Mouse (Mus musculus): ENCODE data around the gene Igfals. TPM values are rescaled to one million over a fixed set of nuclear protein-coding genes. Genes with fewer than 3 reads are reported as not detected.

Gene Igfals
- polyA plus RNA-seq, 1 experiment from 2014 or later, result 0.93 TPM

DNA sequence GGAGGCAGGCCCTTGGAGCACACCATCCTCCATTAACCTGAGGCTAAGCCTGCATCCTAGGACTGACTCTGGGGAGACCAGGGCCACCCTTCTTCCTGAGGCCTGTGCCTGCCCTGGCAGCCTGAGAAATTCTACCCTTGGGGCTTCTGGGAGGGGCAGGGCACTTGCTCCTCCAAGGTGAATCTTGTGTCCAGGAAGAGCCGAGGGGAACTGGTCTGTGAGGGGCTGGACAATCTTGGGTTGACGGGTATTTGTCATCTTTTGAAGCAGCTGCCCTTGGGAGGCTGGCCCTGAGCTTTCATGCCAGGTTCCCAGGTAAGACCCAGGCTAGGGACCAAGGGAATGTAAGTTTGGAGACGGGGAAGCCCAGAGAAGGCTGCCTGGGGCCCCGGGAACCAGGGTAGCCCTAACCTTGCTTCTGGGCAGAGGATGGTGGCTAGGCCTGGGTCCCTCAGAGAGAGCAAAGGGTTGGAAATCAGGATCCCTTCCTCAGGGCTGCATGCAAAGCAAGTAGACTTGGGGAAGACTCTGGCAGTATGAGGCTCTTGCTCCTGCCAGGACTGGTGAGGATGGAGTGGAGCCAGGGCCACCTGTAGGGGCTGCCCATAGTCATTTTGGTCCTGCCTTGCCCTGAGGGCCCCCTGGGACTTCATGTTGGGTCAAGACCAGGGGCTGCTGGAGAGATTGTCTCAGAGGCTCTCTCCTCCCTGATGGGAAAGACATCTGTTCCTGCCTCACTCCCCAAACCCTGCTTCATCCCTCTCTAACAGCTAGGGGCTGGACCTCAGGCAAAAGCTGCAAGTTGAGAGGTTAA, 32.5 kb downstream of the Igfals start:
- Histone ChIP-seq H3K9me3 (ENCODE audit: low read depth, low read length) (no peaks in the 10 kb centered on the region), H3K27ac (ENCODE audit: low read depth) (no peak overlapping the region), H3K27me3 (ENCODE audit: insufficient read depth, low read length) (no peaks in the 10 kb centered on the region), H3K4me3 (ENCODE audit: low read depth, low read length) (peak overlapping the region; percentile 90; the same call in 1 of the 2 replicates), H3K36me3 (ENCODE audit: insufficient read depth) (peaks cover 70% of the 10 kb centered on the region), H3K9ac (no peak overlapping the region), H3K4me2 (no peak overlapping the region), H3K4me1 (ENCODE audit: insufficient read depth) (peaks cover 4% of the 10 kb centered on the region)
- WGBS, result 71% methylated on average over 4 of the region's 4 CpGs
- DNase-seq (no peak), ATAC-seq (ENCODE audit: insufficient read depth) (no peak)
- TF ChIP-seq CTCF (IDR thresholded peaks at IDR 0.05; ENCODE audit: low read depth), result no peak

DNA sequence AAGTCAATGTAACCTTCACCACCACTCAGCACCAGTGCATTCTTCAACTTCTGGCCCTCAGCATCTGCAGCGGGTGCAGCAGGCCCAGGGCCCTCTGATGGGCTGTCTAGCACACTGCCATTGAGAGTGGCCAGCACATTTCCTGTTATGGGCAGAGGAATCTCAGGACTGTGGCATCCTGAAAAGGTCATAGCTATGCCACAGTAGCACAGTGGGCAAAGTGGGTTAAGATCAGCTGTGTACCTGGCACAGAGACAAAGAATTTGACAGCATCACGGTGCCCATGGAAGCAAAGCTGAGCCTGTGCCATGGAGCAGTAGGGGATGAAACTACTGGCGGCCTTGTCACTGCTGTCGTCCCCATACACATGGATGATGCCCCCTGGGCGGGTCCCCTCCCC, 33.4 kb downstream of the Igfals start:
- Histone ChIP-seq H3K4me2 (no peak overlapping the region), H3K36me3 (ENCODE audit: insufficient read depth) (peaks cover 73% of the 10 kb centered on the region), H3K27me3 (ENCODE audit: insufficient read depth, low read length) (no peaks in the 10 kb centered on the region), H3K4me3 (ENCODE audit: low read depth, low read length) (no peak overlapping the region), H3K27ac (ENCODE audit: low read depth) (no peak overlapping the region), H3K9ac (no peak overlapping the region), H3K4me1 (ENCODE audit: insufficient read depth) (peaks cover under 1% of the 10 kb centered on the region), H3K9me3 (ENCODE audit: low read depth, low read length) (no peaks in the 10 kb centered on the region)
- no peak for DNase-seq
- 80% methylated on average over 5 of the region's 5 CpGs for WGBS
- no peak for ATAC-seq (ENCODE audit: insufficient read depth)
- TF ChIP-seq CTCF (IDR thresholded peaks at IDR 0.05; ENCODE audit: low read depth), result no peak

DNA sequence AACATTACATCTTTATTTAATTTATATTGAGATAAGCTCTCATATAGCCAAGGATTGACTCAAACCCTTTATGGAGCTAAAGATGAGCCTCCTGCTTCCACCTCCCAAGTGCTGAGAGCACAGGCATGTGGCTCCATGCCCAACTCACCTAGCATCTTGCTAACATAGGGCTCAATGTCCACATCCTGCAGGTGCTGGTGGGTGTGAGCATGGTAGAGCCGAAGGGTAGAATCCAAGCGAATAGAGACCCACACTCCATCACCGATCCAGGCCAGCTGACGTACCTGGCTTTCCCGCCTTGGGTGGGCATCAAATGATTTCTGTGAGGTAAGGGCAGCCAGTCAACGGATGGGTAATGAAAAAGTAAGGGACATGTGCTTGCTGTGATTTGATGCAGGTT, 34.2 kb downstream of the Igfals start:
- H3K27ac ChIP-seq (ENCODE audit: low read depth), result no peak overlapping the region
- no peaks in the 10 kb centered on the region; the same call in 1 of the 2 replicates for H3K4me1 ChIP-seq (ENCODE audit: insufficient read depth)
- no peak overlapping the region for H3K4me3 ChIP-seq (ENCODE audit: low read depth, low read length)
- WGBS, result 85% methylated on average over 6 of the region's 6 CpGs
- H3K27me3 ChIP-seq (ENCODE audit: insufficient read depth, low read length), result no peaks in the 10 kb centered on the region
- TF ChIP-seq CTCF (IDR thresholded peaks at IDR 0.05; ENCODE audit: low read depth), result no peak
- no peak overlapping the region for H3K4me2 ChIP-seq
- ATAC-seq (ENCODE audit: insufficient read depth) (no peak), DNase-seq (no peak)
- no peaks in the 10 kb centered on the region for H3K9me3 ChIP-seq (ENCODE audit: low read depth, low read length)
- H3K9ac ChIP-seq, result no peak overlapping the region
- H3K36me3 ChIP-seq (ENCODE audit: insufficient read depth), result peaks cover 81% of the 10 kb centered on the region

DNA sequence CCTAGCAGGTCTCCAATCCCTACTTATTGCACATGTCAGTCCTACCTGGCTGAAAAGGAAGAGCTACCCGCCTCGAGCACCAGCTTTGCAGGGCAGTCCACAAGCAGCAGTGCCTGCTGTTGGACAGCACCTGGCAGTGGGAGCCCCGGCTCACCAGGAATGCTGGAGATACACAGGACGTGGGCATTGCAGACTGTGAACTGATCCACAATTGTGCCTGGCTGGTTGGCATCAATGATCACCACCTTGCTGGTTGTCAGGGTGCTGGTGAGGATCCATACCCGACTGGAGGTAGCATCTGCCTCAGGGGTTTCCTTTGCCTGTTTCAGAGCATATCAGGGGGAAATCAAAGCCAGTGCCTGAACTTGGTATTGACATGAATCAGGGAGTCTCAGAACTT, 36.3 kb downstream of the Igfals start:
- TF ChIP-seq CTCF (IDR thresholded peaks at IDR 0.05; ENCODE audit: low read depth), result no peak
- Histone ChIP-seq H3K27me3 (ENCODE audit: insufficient read depth, low read length) (no peaks in the 10 kb centered on the region), H3K9me3 (ENCODE audit: low read depth, low read length) (no peaks in the 10 kb centered on the region), H3K4me1 (ENCODE audit: insufficient read depth) (no peaks in the 10 kb centered on the region), H3K4me3 (ENCODE audit: low read depth, low read length) (no peak overlapping the region), H3K36me3 (ENCODE audit: insufficient read depth) (peaks cover 100% of the 10 kb centered on the region), H3K4me2 (no peak overlapping the region), H3K9ac (no peak overlapping the region), H3K27ac (ENCODE audit: low read depth) (no peak overlapping the region)
- WGBS, result 89% methylated on average over 5 of the region's 5 CpGs
- DNase-seq (no peak), ATAC-seq (ENCODE audit: insufficient read depth) (no peak)

DNA sequence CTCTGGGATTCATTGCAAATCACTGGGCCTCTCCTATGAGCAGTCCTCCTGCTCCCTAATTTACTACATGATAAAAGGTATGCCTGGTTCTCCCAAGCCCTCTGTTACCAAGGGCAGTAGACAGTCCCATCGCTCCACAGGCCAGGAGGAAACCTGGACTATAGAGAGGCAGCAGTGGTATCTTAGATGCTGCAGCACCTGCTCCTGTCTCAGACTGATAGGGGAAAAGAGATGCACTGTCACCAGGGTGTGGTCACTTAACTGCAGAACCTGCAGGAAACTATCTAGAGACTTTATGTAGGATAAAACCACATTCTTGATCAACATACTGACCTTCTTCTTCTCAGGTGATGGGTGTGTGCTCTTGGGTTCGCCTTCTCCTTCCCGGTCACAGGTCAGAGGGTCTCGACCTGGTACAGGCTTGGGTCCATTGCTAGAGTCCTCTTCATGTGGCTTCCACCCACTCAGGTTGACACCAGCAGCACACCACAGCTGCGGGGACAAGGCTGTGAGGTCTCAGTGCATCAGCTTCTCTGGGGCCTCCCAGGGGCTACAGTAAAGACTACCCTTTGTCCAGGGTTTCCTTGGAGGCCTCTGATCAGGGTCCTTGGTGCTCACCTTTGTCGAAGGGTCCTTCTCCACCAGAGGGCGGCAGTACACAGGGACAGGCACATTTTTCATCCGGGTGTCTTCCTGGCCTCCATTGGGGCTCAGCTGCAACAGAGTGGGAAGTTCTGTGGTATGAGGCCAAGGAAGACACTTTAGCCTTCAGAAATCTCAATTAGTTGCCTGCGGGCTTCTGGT, 37.1 kb downstream of the Igfals start:
- peak; percentile 56 for TF ChIP-seq CTCF (IDR thresholded peaks at IDR 0.05; ENCODE audit: low read depth)

DNA sequence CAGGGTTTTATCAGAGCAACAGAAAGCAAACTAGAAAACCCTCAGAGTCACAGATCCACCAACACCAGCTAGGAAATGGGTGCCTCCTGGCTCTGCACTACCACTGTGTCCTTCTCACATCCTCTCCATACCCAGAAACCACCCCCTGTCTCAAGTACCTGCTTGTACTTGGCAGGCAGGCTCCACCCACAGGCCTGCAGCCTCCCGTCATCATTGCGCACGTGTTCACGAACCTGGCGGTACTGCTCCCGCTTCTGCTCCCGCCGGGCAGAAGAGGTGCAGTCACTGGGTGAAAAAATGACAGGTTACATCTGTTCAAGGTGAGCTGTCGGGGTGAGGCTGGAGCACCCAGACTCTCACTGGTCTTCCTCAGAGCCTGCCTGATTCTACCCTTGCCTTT, 38.0 kb downstream of the Igfals start:
- no peaks in the 10 kb centered on the region for H3K27me3 ChIP-seq (ENCODE audit: insufficient read depth, low read length)
- H3K4me1 ChIP-seq (ENCODE audit: insufficient read depth), result no peaks in the 10 kb centered on the region
- no peak overlapping the region for H3K4me2 ChIP-seq
- H3K36me3 ChIP-seq (ENCODE audit: insufficient read depth), result peaks cover 100% of the 10 kb centered on the region
- no peak overlapping the region for H3K4me3 ChIP-seq (ENCODE audit: low read depth, low read length)
- H3K27ac ChIP-seq (ENCODE audit: low read depth), result no peak overlapping the region; the same call in 1 of the 2 replicates
- TF ChIP-seq CTCF (IDR thresholded peaks at IDR 0.05; ENCODE audit: low read depth), result no peak
- ATAC-seq (ENCODE audit: insufficient read depth) (no peak), DNase-seq (no peak)
- WGBS, result 82% methylated on average over 9 of the region's 9 CpGs
- H3K9ac ChIP-seq, result no peak overlapping the region
- H3K9me3 ChIP-seq (ENCODE audit: low read depth, low read length), result no peaks in the 10 kb centered on the region

More for the DNA sequence above, 37.1 kb downstream of the Igfals start:
- Histone ChIP-seq H3K9me3 (ENCODE audit: low read depth, low read length) (no peaks in the 10 kb centered on the region), H3K36me3 (ENCODE audit: insufficient read depth) (peaks cover 100% of the 10 kb centered on the region), H3K27ac (ENCODE audit: low read depth) (no peak overlapping the region; the same call in 1 of the 2 replicates), H3K27me3 (ENCODE audit: insufficient read depth, low read length) (no peaks in the 10 kb centered on the region), H3K4me3 (ENCODE audit: low read depth, low read length) (no peak overlapping the region), H3K4me1 (ENCODE audit: insufficient read depth) (no peaks in the 10 kb centered on the region), H3K4me2 (no peak overlapping the region; the same call in 1 of the 2 replicates), H3K9ac (no peak overlapping the region)
- no peak for ATAC-seq (ENCODE audit: insufficient read depth)
- 68% methylated on average over 9 of the region's 9 CpGs for WGBS
- no peak for DNase-seq

DNA sequence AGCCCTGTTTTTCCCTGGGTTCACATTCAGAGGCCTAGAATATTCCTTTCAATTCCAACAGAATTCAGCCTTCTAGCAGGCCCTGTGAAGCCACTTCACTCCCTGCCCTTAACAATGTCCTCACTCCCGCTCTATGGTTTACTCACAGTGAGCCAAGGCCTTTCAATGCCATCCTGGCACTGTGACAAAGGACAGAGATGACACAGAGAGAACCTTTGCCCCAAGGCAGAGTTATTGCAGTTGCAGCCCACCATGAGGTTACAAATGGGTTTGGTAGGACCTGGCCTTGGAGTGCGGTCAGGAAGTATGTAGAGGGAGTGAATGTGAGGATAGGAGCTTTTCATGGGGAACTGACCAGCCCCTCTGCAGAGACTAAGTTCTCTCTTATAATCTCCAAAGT, 41.8 kb downstream of the Igfals start:
- no peak for TF ChIP-seq CTCF (IDR thresholded peaks at IDR 0.05; ENCODE audit: low read depth)
- Histone ChIP-seq H3K27me3 (ENCODE audit: insufficient read depth, low read length) (no peaks in the 10 kb centered on the region), H3K9me3 (ENCODE audit: low read depth, low read length) (no peaks in the 10 kb centered on the region), H3K4me1 (ENCODE audit: insufficient read depth) (no peaks in the 10 kb centered on the region), H3K27ac (ENCODE audit: low read depth) (no peak overlapping the region), H3K4me3 (ENCODE audit: low read depth, low read length) (no peak overlapping the region), H3K36me3 (ENCODE audit: insufficient read depth) (peaks cover 99% of the 10 kb centered on the region), H3K4me2 (no peak overlapping the region), H3K9ac (no peak overlapping the region)
- DNase-seq, result no peak
- WGBS, result 92% methylated on average over 2 of the region's 2 CpGs
- no peak for ATAC-seq (ENCODE audit: insufficient read depth)

Data from lung, embryonic 14.5 days (tissue).